In the genomic region with DNA sequence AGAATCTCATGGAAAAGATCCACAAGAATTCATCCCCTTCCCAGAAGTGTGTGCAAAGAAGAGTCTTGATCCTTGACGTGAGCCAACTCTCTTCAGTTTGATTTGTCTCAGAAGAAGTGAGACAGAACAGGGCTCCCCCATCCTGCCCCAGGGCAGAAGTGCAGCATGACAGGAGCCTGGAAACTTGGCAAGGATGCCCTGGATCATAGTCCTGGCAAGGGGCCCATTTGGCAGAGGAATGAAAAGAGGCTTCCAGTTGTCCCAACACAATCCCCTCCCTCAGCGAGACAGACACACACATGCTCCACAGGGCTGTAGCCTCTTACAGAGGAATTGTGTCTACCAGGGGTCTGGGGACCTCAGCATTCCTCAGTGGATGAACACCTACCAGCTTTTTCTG, we compare ENCODE assay signal across 9 mouse cellular contexts.
DNase-seq lines count a peak whose midpoint lies in the region; ATAC-seq lines count a peak whose summit lies in the region.
"Had no signal": no experiment of that assay in that cellular context is flagged by ENCODE, and none has a peak within 500 bp of the region (broad histone marks: within the 10 kb centered on the region; RNA-seq: fewer than 3 reads in every experiment).

No protein-coding gene starts in this region.

- no peak for ATAC-seq in frontal cortex, adult (ENCODE audit: low TSS enrichment)
- ATAC-seq in stomach, embryonic 16.5 days (ENCODE audit: insufficient read depth, low FRiP score) = peak; percentile 42; the same call in 1 of the 2 replicates

- no peak overlapping the region for H3K27ac ChIP-seq in stomach, embryonic 16.5 days (ENCODE audit: low read length)
- H3K27ac ChIP-seq: left cerebral cortex, adult 2 months had no signal

- H3K9me3 ChIP-seq in stomach, embryonic 16.5 days (replicated peaks; ENCODE audit: control insufficient read depth, low read length) = no peaks in the 10 kb centered on the region

- DNase-seq in frontal cortex, postnatal 10 days (ENCODE audit: low spot score in 2 of 2) = peak; percentile 42 to 44
- peak; percentile 68 to 69 for DNase-seq in right cerebral cortex, postnatal 10 days (ENCODE audit: low spot score in 2 of 2)
- no peak for DNase-seq in right cerebral cortex, adult 2 months (ENCODE audit: low spot score in 2 of 2)
- DNase-seq in heart, adult 8-10 months (ENCODE audit: low spot score) = peak; percentile 33
- DNase-seq in layer of hippocampus, adult 18-20 months (ENCODE audit: low spot score in 2 of 2) = peak; percentile 8 to 15
- DNase-seq in spleen, postnatal 4 days (ENCODE audit: low spot score in 2 of 2) = no peak

- no peak overlapping the region for H3K4me3 ChIP-seq in stomach, embryonic 16.5 days (replicated peaks; ENCODE audit: low read length)
- H3K4me3 ChIP-seq: left cerebral cortex, adult 2 months had no signal

- no peak overlapping the region for H3K4me2 ChIP-seq in stomach, embryonic 16.5 days (ENCODE audit: low read depth, low read length)

- WGBS in stomach, embryonic 16.5 days = 21% methylated on average over 2 of the region's 2 CpGs

- no peak overlapping the region for H3K9ac ChIP-seq in stomach, embryonic 16.5 days (ENCODE audit: low read length)

- no peaks in the 10 kb centered on the region for H3K36me3 ChIP-seq in stomach, embryonic 16.5 days (ENCODE audit: control insufficient read depth, insufficient read depth, low read length)

- no peaks in the 10 kb centered on the region for H3K27me3 ChIP-seq in stomach, embryonic 16.5 days (ENCODE audit: control insufficient read depth, insufficient read depth, low read length)

- H3K4me1 ChIP-seq in stomach, embryonic 16.5 days (ENCODE audit: control insufficient read depth, insufficient read depth, low read length) = no peaks in the 10 kb centered on the region; the same call in 1 of the 2 replicates

Comparison
In these comparisons a context has a peak if more than half of its experiments do, and no peak if none do; other contexts are left out.
1. DNase-seq: peak in frontal cortex, postnatal 10 days (2 of 2), right cerebral cortex, postnatal 10 days (2 of 2), heart, adult 8-10 months (single experiment) and layer of hippocampus, adult 18-20 months (2 of 2); none in right cerebral cortex, adult 2 months (0 of 2) and spleen, postnatal 4 days (0 of 2).